Mouse (Mus musculus) liver, embryonic 16.5 days (tissue): ENCODE data around the gene Tmub1. TPM values are rescaled to one million over a fixed set of nuclear protein-coding genes. Genes with fewer than 3 reads are reported as not detected.
A peak's percentile ranks its signal among the peaks of the same experiment; 100 is the strongest.

Experiments
- ATAC-seq: fragments of 200-750 bp; cut with Nextera tagmentation; 2 replicates; pipeline ENCODE4 v1.8.0; 2017; ENCODE audit warnings: low read depth, mild to moderate bottlenecking, moderate number of reproducible peaks, moderate library complexity
- H3K27ac ChIP-seq: fragments of 300-500 bp; sonication (generic); 2 replicates; pipeline ENCODE4 v1.5.1; 2014; ENCODE audit warnings: mild to moderate bottlenecking, low read length
- H3K27me3 ChIP-seq: fragments of 300-500 bp; sonication (generic); 2 replicates; pipeline ENCODE4 v1.6.1; 2014; ENCODE audit warnings: low read depth, low read length, mixed read lengths; ENCODE audit not compliant: control insufficient read depth, insufficient read depth
- H3K36me3 ChIP-seq: fragments of 300-500 bp; sonication (generic); 2 replicates; pipeline ENCODE4 v1.6.1; 2014; ENCODE audit warnings: mild to moderate bottlenecking; ENCODE audit not compliant: control insufficient read depth, insufficient read depth
- H3K4me1 ChIP-seq: fragments of 300-500 bp; sonication (generic); 2 replicates; pipeline ENCODE4 v1.6.1; 2014; ENCODE audit warnings: low read depth, low read length, mixed read lengths; ENCODE audit not compliant: control insufficient read depth
- H3K4me2 ChIP-seq: fragments of 300-500 bp; sonication (generic); 2 replicates; pipeline ENCODE4 v1.6.1; 2014; ENCODE audit warnings: low read depth, low read length, mixed read lengths
- H3K4me3 ChIP-seq: fragments of 300-500 bp; sonication (generic); 2 replicates; pipeline ENCODE4 v1.5.1; 2014; ENCODE audit warnings: low read depth, mild to moderate bottlenecking, low read length
- H3K9ac ChIP-seq: fragments of 300-500 bp; sonication (generic); 2 replicates; pipeline ENCODE4 v1.6.1; 2014; ENCODE audit warnings: low read depth, low read length
- H3K9me3 ChIP-seq: fragments of 300-500 bp; sonication (generic); replicated peaks from 2 replicates; pipeline ENCODE4 v1.6.1; 2016; ENCODE audit warnings: low read length; ENCODE audit not compliant: control insufficient read depth
- WGBS: fragments of 180-500 bp; shearing (Covaris S2); extraction: QIAGEN DNeasy Blood & Tissue Kit; methylation state at CpG from one replicate; pipeline ENCODE4 v1.1.7; 2014; ENCODE audit not compliant: insufficient replicate concordance; 5-methylcytosine and 5-hydroxymethylcytosine counted together
- polyA plus RNA-seq: library from polyadenylated mRNA; unstranded; fragments of >200 nt; fragmentation: Nextera tagmentation; extraction: Ambion mirVana; gene quantifications from 2 replicates; pipeline ENCODE4 v1.2.1, GENCODE M21; 2015

Tmub1 gene
- polyA plus RNA-seq = 5.5 and 6.1 TPM in 2 replicates

GRCm38 (mm10) chr5:24447624-24448298, at the start of gene Tmub1:
Gene Tmub1 (minus strand): TSS chr5:24447854.
- Histone ChIP-seq H3K9me3 (no peaks in the 10 kb centered on the region), H3K27ac (peak within 1 kb of the TSS; percentile 71), H3K4me2 (peak within 1 kb of the TSS; percentile 90), H3K4me1 (peaks cover 48% of the 10 kb centered on the region), H3K36me3 (no peaks in the 10 kb centered on the region), H3K4me3 (peak within 1 kb of the TSS; percentile 74), H3K9ac (peak within 1 kb of the TSS; percentile 71), H3K27me3 (no peaks in the 10 kb centered on the region)
- 2% methylated on average over 34 of the region's 34 CpGs for WGBS
- ATAC-seq = peak; percentile 61

- H3K4me3 ChIP-seq = no peak overlapping the region
- H3K4me2 ChIP-seq = no peak overlapping the region
- peaks cover 14% of the 10 kb centered on the region for H3K36me3 ChIP-seq
- 88% methylated on average over 6 of the region's 6 CpGs for WGBS
- H3K27ac ChIP-seq = no peak overlapping the region
- no peaks in the 10 kb centered on the region for H3K9me3 ChIP-seq
- ATAC-seq = no peak
- H3K27me3 ChIP-seq = no peaks in the 10 kb centered on the region
- H3K4me1 ChIP-seq = no peaks in the 10 kb centered on the region
- no peak overlapping the region for H3K9ac ChIP-seq
Measured at GRCm38 (mm10) chr5:24496756-24497155, 49.1 kb upstream of the Tmub1 start.

GRCm38 (mm10) chr5:24495019-24495418, 47.4 kb upstream of the Tmub1 start:
- Histone ChIP-seq H3K27ac (no peak overlapping the region), H3K9me3 (no peaks in the 10 kb centered on the region), H3K27me3 (no peaks in the 10 kb centered on the region), H3K36me3 (peaks cover 14% of the 10 kb centered on the region), H3K4me2 (no peak overlapping the region), H3K9ac (no peak overlapping the region), H3K4me1 (no peaks in the 10 kb centered on the region), H3K4me3 (no peak overlapping the region)
- ATAC-seq = no peak
- 82% methylated on average over 15 of the region's 15 CpGs for WGBS

- Histone ChIP-seq H3K27me3 (no peaks in the 10 kb centered on the region), H3K4me1 (no peaks in the 10 kb centered on the region), H3K36me3 (peaks cover 17% of the 10 kb centered on the region), H3K9me3 (no peaks in the 10 kb centered on the region), H3K4me2 (no peak overlapping the region), H3K9ac (no peak overlapping the region), H3K27ac (no peak overlapping the region), H3K4me3 (no peak overlapping the region)
- ATAC-seq = no peak
- WGBS = 82% methylated on average over 16 of the region's 16 CpGs
Measured at GRCm38 (mm10) chr5:24492546-24493285, 45.1 kb upstream of the Tmub1 start.

GRCm38 (mm10) chr5:24490413-24490920, 42.8 kb upstream of the Tmub1 start:
- no peak overlapping the region for H3K4me3 ChIP-seq
- no peak overlapping the region for H3K9ac ChIP-seq
- no peak for ATAC-seq
- H3K27ac ChIP-seq = no peak overlapping the region
- no peaks in the 10 kb centered on the region for H3K9me3 ChIP-seq
- no peaks in the 10 kb centered on the region for H3K27me3 ChIP-seq
- no peak overlapping the region for H3K4me2 ChIP-seq
- H3K4me1 ChIP-seq = no peaks in the 10 kb centered on the region
- 83% methylated on average over 14 of the region's 14 CpGs for WGBS
- H3K36me3 ChIP-seq = peaks cover 17% of the 10 kb centered on the region

- ATAC-seq = no peak
- no peak overlapping the region for H3K4me2 ChIP-seq
- no peaks in the 10 kb centered on the region; the same call in 1 of the 2 replicates for H3K4me1 ChIP-seq
- no peaks in the 10 kb centered on the region for H3K27me3 ChIP-seq
- H3K9me3 ChIP-seq = no peaks in the 10 kb centered on the region
- no peak overlapping the region for H3K9ac ChIP-seq
- WGBS = 80% methylated on average over 5 of the region's 5 CpGs
- H3K27ac ChIP-seq = no peak overlapping the region
- peaks cover 10% of the 10 kb centered on the region for H3K36me3 ChIP-seq
- no peak overlapping the region for H3K4me3 ChIP-seq
Measured at GRCm38 (mm10) chr5:24486738-24487137, 39.1 kb upstream of the Tmub1 start.

GRCm38 (mm10) chr5:24486097-24486496, 38.4 kb upstream of the Tmub1 start:
- Histone ChIP-seq H3K27me3 (no peaks in the 10 kb centered on the region), H3K36me3 (peaks cover 8% of the 10 kb centered on the region), H3K4me2 (no peak overlapping the region), H3K27ac (no peak overlapping the region), H3K9ac (no peak overlapping the region), H3K4me1 (peaks cover 3% of the 10 kb centered on the region), H3K9me3 (no peaks in the 10 kb centered on the region), H3K4me3 (no peak overlapping the region)
- 5% methylated on average over 8 of the region's 8 CpGs for WGBS
- ATAC-seq = no peak

GRCm38 (mm10) chr5:24484963-24485362, 37.3 kb upstream of the Tmub1 start:
- H3K4me1 ChIP-seq = peaks cover 3% of the 10 kb centered on the region
- no peaks in the 10 kb centered on the region for H3K27me3 ChIP-seq
- H3K9me3 ChIP-seq = no peaks in the 10 kb centered on the region
- H3K27ac ChIP-seq = no peak overlapping the region
- peak overlapping the region; percentile 49 for H3K4me2 ChIP-seq
- no peak for ATAC-seq
- H3K9ac ChIP-seq = peak overlapping the region; percentile 27; the same call in 1 of the 2 replicates
- 76% methylated on average over 22 of the region's 22 CpGs for WGBS
- H3K36me3 ChIP-seq = peaks cover 9% of the 10 kb centered on the region
- peak overlapping the region; percentile 38 for H3K4me3 ChIP-seq

GRCm38 (mm10) chr5:24483326-24483725, 35.7 kb upstream of the Tmub1 start:
- Histone ChIP-seq H3K9me3 (no peaks in the 10 kb centered on the region), H3K36me3 (peaks cover 12% of the 10 kb centered on the region), H3K4me1 (peaks cover 3% of the 10 kb centered on the region), H3K9ac (no peak overlapping the region), H3K27ac (peak overlapping the region; percentile 62), H3K4me2 (0 out of 2 replicates have a peak overlapping the region, but pooled peaks have one; percentile 5), H3K4me3 (no peak overlapping the region; the same call in 1 of the 2 replicates), H3K27me3 (no peaks in the 10 kb centered on the region)
- 47% methylated on average over 11 of the region's 11 CpGs for WGBS
- ATAC-seq = no peak; the same call in 1 of the 2 replicates
